Mouse (Mus musculus): ENCODE data around the gene Cux2.

DNA sequence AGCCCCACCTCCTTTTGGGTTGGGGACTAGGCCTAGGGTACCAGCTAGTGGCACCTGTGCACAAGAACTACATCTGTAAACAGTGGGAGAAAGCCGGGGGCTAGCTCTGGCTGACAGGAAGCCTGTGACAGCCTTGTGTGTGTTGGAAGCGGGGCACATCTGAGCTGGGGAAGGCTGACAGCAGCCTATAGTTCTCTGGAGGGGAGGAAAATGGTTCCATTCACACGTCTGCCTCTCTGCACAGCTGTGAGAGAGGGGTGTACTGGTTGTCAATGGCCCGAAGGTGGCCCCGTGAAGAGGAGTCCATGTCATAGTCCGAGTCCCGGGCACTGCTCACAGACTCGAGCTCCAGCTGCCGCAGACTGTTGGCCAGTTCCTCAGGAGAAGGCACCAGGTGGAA is 232.4 kb downstream of the Cux2 start:
- TF ChIP-seq CTCF (IDR thresholded peaks at IDR 0.05; ENCODE audit: borderline replicate concordance, insufficient read depth, low read depth, low read length) (no peak), POLR2A (IDR thresholded peaks at IDR 0.05; ENCODE audit: borderline replicate concordance, insufficient read depth, low read length) (no peak)

Measured in cerebellum, adult 2 months (tissue).